Mouse (Mus musculus) heart, adult 9 months (tissue): ENCODE measurements around the gene Ly75.

Experiments used
- DNase-seq, 2 experiments: peaks; one replicate each; pipeline ENCODE4 v3.0.0; 2022; ENCODE audit warnings: low spot score in 2 of 2

The Ly75 gene

DNA sequence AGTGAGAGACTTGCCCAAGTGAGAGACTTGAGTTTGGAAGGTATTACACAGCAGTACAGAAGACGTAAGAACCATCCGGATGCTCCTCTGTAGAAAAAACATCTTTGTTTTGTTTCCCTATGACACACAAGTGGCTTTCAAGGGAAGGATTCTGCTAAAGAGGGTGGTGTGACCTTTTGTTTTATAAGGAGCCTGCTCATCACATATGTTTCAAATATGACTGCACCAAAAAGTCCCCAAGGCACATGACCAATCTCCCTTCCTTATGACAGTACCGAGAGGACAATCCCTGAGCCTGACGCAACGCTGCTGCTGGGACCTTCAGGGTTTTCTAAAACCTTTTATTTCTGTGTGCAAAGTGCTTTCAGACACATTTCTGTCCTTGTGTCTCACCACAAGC, 12.9 kb downstream of the Ly75 start:
- no peak for DNase-seq

GRCm38 (mm10) chr2:60369454-60369853, 13.6 kb downstream of the Ly75 start:
- no peak for DNase-seq

- DNase-seq, result no peak
Observed at GRCm38 (mm10) chr2:60367871-60368270, 15.2 kb downstream of the Ly75 start.

DNA sequence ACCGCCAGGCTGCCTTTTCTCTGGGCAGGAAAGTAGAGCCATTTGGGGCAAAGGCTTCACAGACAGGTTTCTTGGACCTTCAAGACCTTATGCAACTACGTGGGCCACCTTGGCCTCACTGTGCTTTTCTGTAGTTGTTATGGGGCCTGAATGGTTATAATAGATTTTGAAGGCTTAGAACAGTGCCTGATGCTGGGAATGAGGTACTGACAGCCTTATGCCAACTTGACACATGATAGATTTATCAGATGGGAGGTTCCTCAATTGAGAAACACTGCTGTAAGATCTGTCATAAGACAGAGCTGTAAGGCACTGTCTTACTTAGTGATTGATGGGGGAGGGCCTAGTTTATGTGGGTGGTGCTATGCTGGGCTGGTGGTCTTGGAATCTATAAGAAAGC, 15.9 kb downstream of the Ly75 start:
- DNase-seq, result no peak

- peak; percentile 15 to 47 for DNase-seq
Observed at GRCm38 (mm10) chr2:60365820-60366610, 17.1 kb downstream of the Ly75 start.

DNA sequence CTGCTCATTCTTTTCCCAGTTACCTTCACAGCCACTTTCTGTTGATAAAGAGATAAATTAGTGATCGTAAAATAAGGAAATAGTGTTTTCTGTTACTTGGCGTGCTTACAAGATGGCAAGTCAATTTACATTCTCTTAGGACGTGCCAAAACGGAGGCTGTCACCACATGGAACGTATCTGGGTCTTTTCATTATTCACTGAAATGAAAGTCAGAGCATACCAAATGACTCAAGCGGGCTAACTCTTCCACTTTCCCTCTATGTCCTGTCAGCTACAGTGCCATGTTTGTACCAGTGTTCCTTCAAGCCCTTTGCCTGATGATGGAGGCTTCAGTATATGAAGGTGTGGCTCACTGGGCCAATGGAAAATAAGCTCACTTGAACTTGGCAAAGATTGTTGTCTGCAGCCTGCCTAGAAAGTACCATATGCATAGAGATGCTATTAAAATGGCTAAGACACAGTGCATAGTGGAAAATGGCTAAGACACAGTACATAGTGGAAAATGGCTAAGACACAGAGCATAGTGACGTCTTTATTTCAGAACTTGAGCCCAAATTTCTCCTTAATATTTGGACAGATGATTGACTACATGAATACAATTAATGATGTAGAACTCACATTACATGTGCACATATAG, 17.8 kb downstream of the Ly75 start:
- no peak for DNase-seq

GRCm38 (mm10) chr2:60362146-60362545, 21.0 kb downstream of the Ly75 start:
- no peak for DNase-seq

DNA sequence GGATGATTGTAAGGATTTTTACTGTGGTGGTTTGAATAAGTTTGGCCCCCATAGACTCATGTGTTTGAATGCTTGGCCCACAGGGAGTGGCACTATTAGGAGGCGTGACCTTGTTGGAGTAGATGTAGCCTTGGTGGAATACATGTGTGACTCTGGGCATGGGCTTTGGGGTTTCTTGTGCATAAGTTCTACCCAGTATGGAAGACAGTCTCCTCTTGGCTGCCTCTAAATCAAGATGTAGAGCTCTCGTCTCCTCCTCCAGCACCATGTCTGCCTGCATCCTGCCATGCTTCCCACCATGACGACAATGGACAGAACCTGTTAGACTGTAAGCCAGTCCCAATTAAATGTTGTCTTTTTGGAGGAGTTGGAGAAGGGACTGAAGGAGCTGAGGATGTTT, 23.3 kb downstream of the Ly75 start:
- no peak for DNase-seq

DNA sequence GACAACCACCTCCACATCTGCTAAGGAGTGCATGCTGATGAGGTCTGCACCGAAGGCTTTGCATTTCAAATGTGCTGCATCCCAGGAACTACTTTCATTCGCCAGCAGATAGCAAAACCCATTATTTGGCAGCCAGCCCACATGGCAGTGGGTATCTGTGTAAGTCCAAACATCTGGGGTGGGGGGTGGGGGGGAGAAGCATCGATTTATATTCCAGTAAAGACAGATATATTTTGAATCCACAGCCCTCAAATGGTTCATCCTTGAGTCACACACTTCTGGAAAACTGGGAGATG, 27.8 kb downstream of the Ly75 start:
- no peak for DNase-seq

DNA sequence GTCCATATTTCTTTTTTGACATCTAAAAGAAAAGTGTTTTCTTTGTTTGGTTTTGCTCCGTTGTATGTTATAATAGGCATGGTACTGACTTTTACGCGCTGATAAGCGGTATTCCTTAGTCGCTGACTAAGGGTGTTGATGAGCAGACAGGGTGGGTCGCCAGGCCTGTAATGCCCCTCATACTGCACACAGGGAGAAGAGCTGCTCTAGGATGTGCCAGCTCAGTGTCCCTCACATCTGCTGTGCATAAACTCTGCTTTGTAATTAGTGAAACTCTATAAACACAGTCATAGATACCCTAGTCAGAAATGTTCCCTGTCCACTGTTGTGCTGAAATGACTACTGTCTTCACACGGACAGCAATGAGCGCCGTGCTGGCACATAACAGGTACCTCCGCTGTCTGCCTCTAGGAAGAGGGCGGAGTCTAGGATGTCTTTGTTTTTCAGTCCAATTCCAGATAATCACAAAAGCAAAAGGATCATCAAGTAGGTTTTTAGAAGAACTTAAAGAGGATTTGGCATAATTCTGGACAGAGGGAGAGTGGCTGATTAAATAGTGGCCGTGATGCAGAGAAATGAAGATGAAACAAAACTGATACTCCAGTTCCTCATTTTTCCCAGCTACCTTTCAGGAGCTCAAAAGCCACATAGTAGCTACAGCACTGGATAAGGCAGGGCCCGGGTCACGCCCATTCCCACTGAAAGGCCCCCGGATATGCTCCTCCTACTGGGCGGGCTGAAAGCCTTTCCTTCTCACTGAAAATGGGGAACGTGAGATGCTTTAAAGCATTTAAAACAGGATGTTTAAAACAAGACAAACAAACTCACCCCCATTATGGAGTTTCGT, 28.3 kb downstream of the Ly75 start:
- DNase-seq, result no peak

GRCm38 (mm10) chr2:60352296-60352695, 30.8 kb downstream of the Ly75 start:
- DNase-seq, result no peak

DNA sequence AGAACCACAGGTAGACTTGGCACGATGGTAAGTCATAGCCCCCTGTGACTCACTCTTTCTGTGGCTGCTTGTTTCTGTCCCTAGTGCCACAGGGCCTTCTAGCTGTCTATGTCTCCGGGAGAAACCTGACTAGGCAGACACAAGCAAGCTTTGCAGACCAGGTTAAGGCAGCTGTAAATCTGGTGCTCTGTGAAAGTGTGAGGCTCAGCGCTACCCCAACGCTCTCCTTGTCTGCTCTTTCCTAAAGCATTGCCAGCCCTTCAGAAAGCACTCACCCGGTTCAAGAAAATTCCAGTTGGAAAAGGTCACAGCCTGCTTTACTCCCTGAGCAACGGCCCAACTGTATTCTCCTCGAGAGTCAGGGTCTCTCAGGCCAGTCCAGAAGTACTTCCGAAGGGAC, 31.3 kb downstream of the Ly75 start:
- DNase-seq, result no peak

DNA sequence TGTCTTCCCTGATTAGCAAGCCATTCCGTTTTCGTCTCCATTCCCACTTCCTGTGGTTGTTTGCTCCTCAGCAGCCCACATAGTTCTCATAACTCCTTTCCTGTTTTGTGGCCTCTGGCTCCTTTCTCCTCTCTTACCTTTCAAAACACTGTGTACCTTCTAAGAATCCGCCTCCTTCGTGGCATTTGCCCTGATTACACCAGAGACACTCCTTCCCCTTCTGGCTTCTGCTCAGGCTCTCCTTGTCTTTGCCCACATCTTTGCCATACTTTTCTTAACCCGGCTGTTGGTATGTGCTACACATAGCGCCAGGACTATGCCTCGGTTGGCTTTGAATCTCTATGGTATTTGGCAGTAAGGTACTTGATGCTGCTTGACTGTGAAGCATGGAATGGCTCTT, 35.2 kb downstream of the Ly75 start:
- no peak for DNase-seq

DNA sequence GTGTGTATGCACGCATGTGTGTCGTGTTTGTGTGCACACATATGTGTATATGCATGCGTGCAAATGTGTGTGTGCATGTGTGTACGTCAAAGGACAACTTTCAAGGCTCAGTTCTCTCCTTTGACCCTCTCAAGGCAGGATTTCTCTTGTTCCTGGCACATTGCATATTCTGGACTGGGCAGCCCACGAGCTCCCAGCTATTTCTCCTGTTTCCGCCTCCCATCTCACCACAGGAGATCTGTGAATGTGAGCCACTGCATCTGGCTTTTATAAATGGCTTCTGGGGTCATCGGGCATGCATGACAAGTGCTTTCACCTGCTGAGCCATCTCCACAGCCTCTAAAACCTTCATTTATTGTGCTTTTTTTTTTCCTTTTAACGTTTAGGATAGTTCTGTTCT, 36.6 kb downstream of the Ly75 start:
- DNase-seq, result no peak

GRCm38 (mm10) chr2:60345717-60346116, 37.4 kb downstream of the Ly75 start:
- no peak for DNase-seq

- no peak for DNase-seq
Observed at GRCm38 (mm10) chr2:60343607-60344289, 39.4 kb downstream of the Ly75 start.

DNA sequence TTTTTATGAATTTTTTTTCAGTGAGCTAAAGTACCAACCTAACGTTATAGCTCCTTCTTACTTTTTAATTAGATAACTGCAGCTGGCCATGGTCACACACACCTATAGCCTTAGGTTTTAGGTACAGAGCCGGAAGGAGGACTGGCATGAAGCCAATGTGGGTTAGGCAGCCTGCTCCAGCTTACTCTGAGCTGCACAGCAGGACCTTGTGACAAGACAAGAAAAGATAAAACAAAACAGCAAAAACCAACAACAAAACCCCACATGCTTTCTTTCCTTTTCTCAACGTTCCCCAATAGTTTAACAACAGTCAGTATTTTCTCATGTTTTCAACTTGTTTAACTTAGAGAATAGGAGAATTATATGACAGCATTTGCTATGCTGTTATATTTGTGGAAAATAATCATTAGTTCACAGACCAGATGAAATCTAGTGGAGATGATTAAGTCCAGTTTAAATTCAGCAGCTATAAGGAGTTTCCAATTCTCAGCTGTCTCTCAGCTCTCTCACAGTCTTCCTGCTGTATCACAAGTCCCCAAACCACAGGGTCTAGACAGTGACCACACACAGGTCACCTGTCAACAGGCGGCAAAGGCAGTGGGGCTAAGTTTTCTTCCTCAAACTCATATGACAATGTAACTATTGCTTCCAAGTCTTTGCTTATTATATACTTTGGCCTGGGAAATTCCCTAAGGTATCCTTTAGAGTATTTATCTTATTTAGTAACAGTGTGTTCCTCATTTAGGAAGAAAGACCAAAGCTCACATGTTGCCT, 40.8 kb downstream of the Ly75 start:
- no peak for DNase-seq

GRCm38 (mm10) chr2:60337937-60338336, 45.2 kb downstream of the Ly75 start:
- no peak for DNase-seq

- DNase-seq, result no peak
Observed at GRCm38 (mm10) chr2:60328641-60329040, 54.5 kb downstream of the Ly75 start.

DNA sequence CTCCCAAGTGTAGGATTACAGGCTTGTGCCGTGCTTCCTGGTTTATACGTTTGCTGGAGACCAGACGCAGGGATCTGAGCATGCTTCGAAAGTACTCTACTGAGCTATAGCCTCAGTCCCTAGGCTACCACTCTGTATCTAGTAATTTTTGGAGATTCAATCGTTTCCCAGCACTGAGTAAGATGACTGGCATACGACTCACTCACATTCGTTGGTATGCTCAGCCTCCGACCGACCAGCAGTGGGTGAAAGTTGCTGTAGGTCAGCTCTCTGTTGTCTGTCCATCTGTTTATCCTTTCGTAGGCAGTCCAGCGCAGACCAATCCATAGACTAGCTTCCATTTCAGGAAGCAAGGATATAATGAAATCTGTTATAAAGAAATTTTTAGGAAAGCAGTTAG, 55.5 kb downstream of the Ly75 start:
- no peak for DNase-seq

- no peak for DNase-seq
Observed at GRCm38 (mm10) chr2:60326948-60327347, 56.2 kb downstream of the Ly75 start.
